Mouse (Mus musculus) myocyte (in vitro differentiated cells): ENCODE data around the gene Daglb.

Source experiments
- MYOG ChIP-seq, 3 experiments: IDR thresholded peaks; one replicate each; pipeline ENCODE4 v1.6.1; 2011; ENCODE audit warnings: control low read depth in 2 of 3, low read depth in 2 of 3, mild to moderate bottlenecking in 2 of 3; ENCODE audit not compliant: insufficient read length in 2 of 3, control insufficient read depth in 1 of 3, insufficient read depth in 1 of 3
- POLR2A ChIP-seq: IDR thresholded peaks from one replicate; pipeline ENCODE4 v1.6.1; 2011; ENCODE audit warnings: low read depth, mild to moderate bottlenecking, control low read depth, moderate library complexity; ENCODE audit not compliant: insufficient read length
- TCF12 ChIP-seq: IDR thresholded peaks from one replicate; pipeline ENCODE4 v1.6.1; 2011; ENCODE audit warnings: mild to moderate bottlenecking, control low read depth; ENCODE audit not compliant: poor library complexity, insufficient read depth, severe bottlenecking

GRCm38 (mm10) chr5:143495708-143496107, 31.3 kb downstream of the Daglb start:
- TF ChIP-seq POLR2A, result no peak
- no peak for TF ChIP-seq MYOG (IDR thresholded peaks at IDR 0.05; ENCODE audit: control insufficient read depth in 1 of 3, insufficient read depth in 1 of 3, insufficient read length in 2 of 3, low read depth in 2 of 3)
- no peak for TF ChIP-seq TCF12
